In genomic region chr13:5607462-5607861, GRCm38 (mm10) we compare ENCODE assay signal across 28 mouse cellular contexts.
"Had no signal": no experiment of that assay in that cellular context is flagged by ENCODE, and none has a peak within 500 bp of the region (broad histone marks: within the 10 kb centered on the region; RNA-seq: fewer than 3 reads in every experiment).

No protein-coding gene starts in this region.

- ATAC-seq: forebrain, embryonic 13.5 days; forebrain, embryonic 14.5 days; forebrain, embryonic 15.5 days; forebrain, embryonic 16.5 days; forebrain, postnatal 0 days had no signal

- H3K27ac ChIP-seq: embryonic facial prominence, embryonic 10.5 days; embryonic facial prominence, embryonic 12.5 days; embryonic facial prominence, embryonic 13.5 days; embryonic facial prominence, embryonic 15.5 days; forebrain, embryonic 10.5 days; forebrain, embryonic 12.5 days; forebrain, embryonic 13.5 days; forebrain, embryonic 15.5 days; gastrocnemius, adult 2 months had no signal

- H3K9me3 ChIP-seq: embryonic facial prominence, embryonic 10.5 days; embryonic facial prominence, embryonic 12.5 days; embryonic facial prominence, embryonic 13.5 days; embryonic facial prominence, embryonic 15.5 days; forebrain, embryonic 10.5 days; forebrain, embryonic 12.5 days; forebrain, embryonic 13.5 days; forebrain, embryonic 15.5 days had no signal

- H3K4me3 ChIP-seq: embryonic facial prominence, embryonic 10.5 days; embryonic facial prominence, embryonic 12.5 days; embryonic facial prominence, embryonic 13.5 days; embryonic facial prominence, embryonic 15.5 days; erythroblast, embryonic 14.5 days; forebrain, embryonic 10.5 days; forebrain, embryonic 12.5 days; forebrain, embryonic 13.5 days; forebrain, embryonic 15.5 days; gastrocnemius, adult 2 months had no signal

- H3K9ac ChIP-seq: embryonic facial prominence, embryonic 12.5 days; embryonic facial prominence, embryonic 13.5 days; embryonic facial prominence, embryonic 15.5 days; forebrain, embryonic 12.5 days; forebrain, embryonic 13.5 days; forebrain, embryonic 15.5 days; forebrain, postnatal 0 days had no signal

- H3K27me3 ChIP-seq: embryonic facial prominence, embryonic 12.5 days; embryonic facial prominence, embryonic 13.5 days; embryonic facial prominence, embryonic 15.5 days; forebrain, embryonic 12.5 days; forebrain, embryonic 13.5 days; forebrain, embryonic 15.5 days had no signal

- H3K4me1 ChIP-seq: embryonic facial prominence, embryonic 13.5 days; forebrain, embryonic 10.5 days; forebrain, embryonic 12.5 days; forebrain, embryonic 13.5 days; forebrain, embryonic 15.5 days had no signal

- H3K36me3 ChIP-seq: embryonic facial prominence, embryonic 10.5 days; embryonic facial prominence, embryonic 12.5 days; embryonic facial prominence, embryonic 13.5 days; embryonic facial prominence, embryonic 15.5 days; forebrain, embryonic 10.5 days; forebrain, embryonic 12.5 days; forebrain, embryonic 15.5 days had no signal

- H3K4me2 ChIP-seq: embryonic facial prominence, embryonic 12.5 days; embryonic facial prominence, embryonic 13.5 days; embryonic facial prominence, embryonic 15.5 days; forebrain, embryonic 12.5 days; forebrain, embryonic 13.5 days; forebrain, embryonic 15.5 days had no signal

- DNase-seq: cerebellum, adult 2 months; cerebellum, adult 8-10 months; cerebellum, adult 9-10 months; cerebellum, adult 9-11 months; cerebellum, postnatal 10 days; cerebellum, postnatal 14 days; cerebellum, postnatal 25 days; cerebellum, postnatal 36 days; embryo, embryonic 11 days; forebrain, postnatal 0 days; gastrocnemius, adult 2 months; gastrocnemius, postnatal 10 days; gastrocnemius, postnatal 14 days; gastrocnemius, postnatal 25 days; gastrocnemius, postnatal 36 days; heart, adult 11 months; heart, adult 18-20 months had no signal
